Mouse (Mus musculus): ENCODE results near the gene Klhl35.

DNA sequence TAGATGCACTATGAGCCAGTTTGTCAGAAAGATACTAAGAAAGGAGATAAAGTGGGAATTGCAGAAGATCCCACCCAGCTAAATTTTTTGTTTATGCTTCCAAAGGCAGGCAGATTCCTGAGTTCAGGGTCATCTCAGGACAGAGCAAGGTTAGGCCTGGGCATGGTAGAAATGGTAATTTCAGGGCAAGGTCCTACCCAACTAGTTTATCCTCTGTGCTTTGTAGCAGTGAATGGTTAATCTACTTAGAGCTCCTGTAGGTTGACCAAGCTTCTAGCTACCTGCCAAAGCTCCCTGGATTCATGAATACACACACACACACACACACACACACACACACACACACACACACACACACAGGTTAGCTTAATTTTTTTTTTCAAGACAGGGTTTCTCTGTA is 38.8 kb downstream of the Klhl35 start:
- no peak for TF ChIP-seq POLR2A (IDR thresholded peaks at IDR 0.05; ENCODE audit: borderline replicate concordance, extremely low read depth, low read depth, low read length)
- no peak for TF ChIP-seq CTCF (IDR thresholded peaks at IDR 0.05; ENCODE audit: insufficient read depth, low read length)
